Mouse (Mus musculus) bone marrow, adult 2 months (tissue): ENCODE measurements around the gene Dhrs11. TPM values are rescaled to one million over a fixed set of nuclear protein-coding genes. Genes with fewer than 3 reads are reported as not detected.

Experiments used
- H3K27ac ChIP-seq: fragments of 200-500 bp; 2 replicates; pipeline ENCODE4 v1.5.1; 2012; ENCODE audit warnings: low read depth, mild to moderate bottlenecking, control low read depth, inconsistent platforms, low read length; ENCODE audit not compliant: control insufficient read depth, poor library complexity, insufficient read depth
- H3K4me1 ChIP-seq: fragments of 200-500 bp; 2 replicates; pipeline ENCODE4 v1.6.1; 2011; ENCODE audit warnings: low read length; ENCODE audit not compliant: control insufficient read depth, insufficient read depth
- H3K4me3 ChIP-seq: fragments of 200-500 bp; replicated peaks from 2 replicates; pipeline ENCODE3; 2011; ENCODE audit warnings: mild to moderate bottlenecking, low read depth, low read length, control low read depth; ENCODE audit not compliant: control insufficient read depth
- CTCF ChIP-seq: fragments of 200-500 bp; IDR thresholded peaks from 2 replicates; pipeline ENCODE4 v1.5.1; 2011; ENCODE audit warnings: low read length, control low read depth; ENCODE audit not compliant: control insufficient read depth, insufficient read depth
- POLR2A ChIP-seq: fragments of 200-500 bp; IDR thresholded peaks from 2 replicates; pipeline ENCODE4 v1.6.1; 2011; ENCODE audit warnings: low read depth, mild to moderate bottlenecking, control low read depth, low read length, borderline replicate concordance; ENCODE audit not compliant: control insufficient read depth
- WGBS: fragments of 180-500 bp; shearing (Covaris S2); methylation state at CpG from one replicate; pipeline ENCODE4 v1.1.7; 2018; 5-methylcytosine and 5-hydroxymethylcytosine counted together
- polyA plus RNA-seq: library from polyadenylated mRNA; stranded (reverse); fragments of >200 nt; gene quantifications from 2 replicates; pipeline ENCODE4 v1.2.4, GENCODE M21; 2011; ENCODE audit warnings: low replicate concordance; ENCODE audit not compliant: missing spikeins, insufficient read depth, insufficient read length

Gene Dhrs11
- polyA plus RNA-seq, 1 experiment: 144 TPM

- WGBS: 62% methylated on average over 6 of the region's 6 CpGs
- no peaks in the 10 kb centered on the region for H3K4me1 ChIP-seq
- TF ChIP-seq POLR2A: no peak
- no peak for TF ChIP-seq CTCF
- H3K27ac ChIP-seq: no peak overlapping the region
- H3K4me3 ChIP-seq: no peak overlapping the region
Measured at GRCm38 (mm10) chr11:84790383-84790782, 38.4 kb downstream of the Dhrs11 start.

GRCm38 (mm10) chr11:84780143-84780870 is 48.5 kb downstream of the Dhrs11 start:
- H3K4me1 ChIP-seq: no peaks in the 10 kb centered on the region
- no peak overlapping the region for H3K4me3 ChIP-seq
- TF ChIP-seq CTCF: no peak
- TF ChIP-seq POLR2A: no peak
- H3K27ac ChIP-seq: no peak overlapping the region
- 7% methylated on average over 19 of the region's 19 CpGs for WGBS

- 2% methylated on average over 4 of the region's 4 CpGs for WGBS
- Histone ChIP-seq H3K4me3 (no peak overlapping the region), H3K4me1 (no peaks in the 10 kb centered on the region), H3K27ac (no peak overlapping the region)
- TF ChIP-seq CTCF: no peak
- TF ChIP-seq POLR2A: no peak
Measured at GRCm38 (mm10) chr11:84775560-84775959, 53.2 kb downstream of the Dhrs11 start.

DNA sequence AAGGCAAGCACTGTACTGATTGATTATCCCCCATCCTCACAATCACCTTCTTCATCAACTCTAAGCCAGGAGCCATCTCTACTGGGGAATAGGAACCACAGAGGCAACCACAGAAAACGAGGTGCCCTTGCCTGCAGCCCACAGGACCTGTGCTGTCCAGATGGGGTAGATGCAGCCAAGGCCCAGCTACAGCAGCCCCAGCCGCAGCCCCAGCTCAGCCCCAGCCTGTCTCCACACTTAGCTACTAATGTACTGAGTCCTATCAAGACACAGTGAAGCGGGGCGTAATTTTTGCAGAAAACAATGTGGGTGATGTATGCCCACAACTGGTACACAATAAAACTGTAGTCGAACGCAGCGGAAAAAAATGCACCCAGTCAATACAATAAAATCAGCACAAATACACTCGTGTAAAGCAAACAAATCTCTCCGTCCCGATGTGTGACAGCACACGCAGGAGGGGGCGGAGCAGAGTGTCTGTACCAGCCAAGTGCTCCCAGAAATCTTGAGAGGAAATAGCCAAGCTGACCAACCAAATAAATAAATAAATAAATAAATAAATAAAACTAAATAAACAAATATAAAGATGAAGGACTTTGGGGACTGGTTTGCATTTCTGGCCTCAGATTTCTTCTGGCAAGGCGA is 53.8 kb downstream of the Dhrs11 start:
- Histone ChIP-seq H3K27ac (no peak overlapping the region), H3K4me3 (no peak overlapping the region), H3K4me1 (no peaks in the 10 kb centered on the region)
- WGBS: 66% methylated on average over 13 of the region's 13 CpGs
- TF ChIP-seq CTCF: no peak
- no peak for TF ChIP-seq POLR2A

Other genes starting within 250 kb of the Dhrs11 start
- 39.1 and 41.7 TPM in 2 replicates for gene Mrm1, start 9.5 kb downstream of the Dhrs11 start, polyA plus RNA-seq
- gene Ggnbp2, start 41.8 kb upstream of the Dhrs11 start, polyA plus RNA-seq: 67.9 and 113 TPM in 2 replicates
- 4.3 and 8.1 TPM in 2 replicates for gene Myo19, start 51.2 kb upstream of the Dhrs11 start, polyA plus RNA-seq
- 2.7 and 2.9 TPM in 2 replicates for gene Pigw, start 51.3 kb upstream of the Dhrs11 start, polyA plus RNA-seq
- 11.3 and 24.5 TPM in 2 replicates for gene Znhit3, start 87.4 kb upstream of the Dhrs11 start, polyA plus RNA-seq
- not detected in 2 replicates for gene Car4, start 128.8 kb upstream of the Dhrs11 start, polyA plus RNA-seq